Mouse (Mus musculus) urinary bladder, adult 18-20 months (tissue): ENCODE results near the gene Gm3127.
"Not testable (repeated sequence)": the region's sequence is repeated elsewhere in the genome, so short reads cannot be mapped to it uniquely, and the experiment has no call there.

Source experiments
- DNase-seq, 2 experiments: peaks; one replicate each; pipeline ENCODE4 v3.0.0; 2022; ENCODE audit warnings: low spot score in 2 of 2, mixed read lengths in 2 of 2

Gm3127 gene

DNA sequence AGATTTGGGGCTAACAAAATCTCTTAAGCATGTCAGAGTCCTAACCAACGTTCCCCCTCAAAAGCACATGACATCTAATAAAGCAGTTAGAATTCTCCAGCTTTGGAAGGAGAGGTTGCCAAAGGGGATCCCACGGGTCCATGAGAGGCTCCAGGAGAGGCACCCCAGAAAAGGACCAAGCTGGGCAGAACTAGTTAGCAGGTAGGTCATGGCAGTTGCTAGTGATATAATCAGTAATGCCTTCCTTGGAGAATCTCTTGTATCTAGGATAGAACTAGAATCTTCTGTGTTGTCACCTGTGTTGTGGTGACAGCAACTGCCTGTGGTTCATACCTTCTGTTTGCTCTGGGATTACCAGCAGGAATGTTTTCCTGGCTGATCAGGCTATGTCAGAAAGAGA, at the start of gene Gm3127:
Gm3127 (plus strand) TSS at position 301 of the 400 bp plus-strand sequence.
- not testable (repeated sequence) for DNase-seq

DNA sequence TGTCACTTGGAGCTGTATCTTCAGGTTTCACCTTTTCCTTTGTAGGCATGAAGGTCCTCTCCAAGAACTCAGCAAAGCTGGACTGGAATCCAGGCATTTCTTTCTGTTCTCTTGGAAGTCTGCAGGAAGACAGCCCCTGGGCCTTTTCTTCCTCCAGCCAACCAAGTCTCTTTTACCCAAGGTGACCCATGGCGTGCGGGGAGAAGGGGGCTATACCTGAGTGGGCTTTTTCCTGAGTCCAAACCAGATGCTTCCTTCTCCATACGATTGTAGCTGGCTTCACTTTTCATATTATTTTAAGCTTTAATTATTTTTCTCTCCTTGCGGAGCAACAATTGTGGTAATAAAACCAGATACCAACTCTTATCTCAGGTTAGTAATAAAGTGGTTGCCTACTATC, 23.2 kb upstream of the Gm3127 start:
- DNase-seq, result not testable (repeated sequence)

DNA sequence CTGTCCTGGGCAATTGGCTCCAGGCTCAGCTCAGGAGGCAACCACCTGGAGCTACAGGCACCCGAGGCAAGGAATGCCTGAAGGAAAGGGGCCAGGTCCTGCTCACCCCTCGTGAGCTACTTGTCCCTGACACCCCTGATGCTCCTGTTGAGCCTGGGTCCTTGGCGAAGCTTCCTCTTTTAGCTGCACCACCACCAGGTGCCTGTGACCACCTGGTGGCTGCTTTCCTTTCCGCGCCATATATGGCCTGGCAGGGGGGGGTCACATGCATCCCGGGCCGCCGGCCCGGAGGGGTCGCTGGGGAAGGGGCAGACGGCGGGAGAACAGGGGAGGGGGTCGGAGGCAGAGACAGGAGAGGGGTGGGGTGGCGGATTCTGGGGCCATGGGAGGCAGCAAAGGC, 17.2 kb downstream of the Gm3127 start:
- not testable (repeated sequence) for DNase-seq

DNA sequence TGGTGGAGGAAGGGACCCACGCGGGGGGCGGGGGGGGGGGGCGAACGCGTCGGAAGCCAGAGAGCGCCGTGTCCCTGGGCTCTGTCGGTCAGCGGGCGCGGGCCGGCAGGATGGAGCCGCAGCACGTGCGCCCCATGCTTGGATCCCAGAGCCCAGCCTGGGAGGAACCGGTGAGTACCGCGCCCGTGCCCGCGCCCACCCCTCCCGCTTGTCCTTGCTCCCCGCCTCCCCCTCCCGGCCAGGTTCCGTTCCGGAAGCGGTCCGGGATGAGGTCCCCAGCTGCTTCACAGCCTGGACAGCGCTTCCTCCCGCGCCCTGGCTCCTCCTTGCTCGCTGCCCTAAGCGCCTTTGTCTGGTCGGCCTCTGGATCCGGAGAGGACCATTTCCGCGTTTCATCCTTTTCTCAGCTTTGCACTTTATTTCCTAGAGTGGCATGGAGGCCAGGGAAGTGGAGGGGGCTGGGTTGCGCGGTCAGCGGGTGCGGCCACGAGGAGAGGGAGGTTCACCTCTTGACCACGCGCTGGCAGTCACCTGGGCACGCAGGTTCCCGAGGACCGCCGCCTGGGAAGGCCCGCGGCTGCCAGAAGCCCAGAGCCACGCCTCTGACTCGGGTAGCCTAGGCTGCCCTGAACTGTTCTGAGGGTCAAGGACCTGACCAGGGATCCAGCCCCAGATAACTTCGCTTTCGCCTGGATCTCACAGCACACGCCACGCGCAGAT, 17.8 kb downstream of the Gm3127 start, which contains the start of gene Gm2974:
Gm2974 (plus strand) TSS at position 86 of the 720 bp plus-strand sequence.
- peak; percentile 0 to 2 for DNase-seq

DNA sequence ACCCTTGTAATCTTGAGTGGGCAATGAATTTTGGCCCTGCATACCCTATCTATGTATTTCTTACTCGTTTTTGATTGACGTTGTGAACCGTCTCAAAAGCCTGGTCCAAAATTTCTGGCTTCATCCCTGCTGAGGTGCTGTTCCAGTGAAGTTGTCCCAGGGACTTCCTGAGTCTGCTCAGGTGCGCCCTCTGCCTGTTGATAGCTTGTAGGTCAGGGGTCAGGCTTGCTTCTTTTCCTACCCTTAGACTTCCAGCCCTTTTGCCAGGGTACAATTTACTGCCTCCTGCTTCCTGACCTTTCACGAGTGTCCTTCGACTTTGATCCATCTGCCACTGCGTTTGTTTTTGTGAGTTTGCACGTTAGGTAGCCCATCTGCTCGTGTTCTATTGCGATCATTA, 18.5 kb downstream of the Gm3127 start:
- not testable (repeated sequence) for DNase-seq
